Mouse (Mus musculus): ENCODE data around the gene Adcy10.

GRCm38 (mm10) chr1:165579332-165579731 is 94.3 kb downstream of the Adcy10 start:
- TF ChIP-seq CTCF (IDR thresholded peaks at IDR 0.05; ENCODE audit: insufficient read depth, low read depth, low read length), result no peak
- no peak for TF ChIP-seq POLR2A (IDR thresholded peaks at IDR 0.05; ENCODE audit: insufficient read depth, low read depth, low read length)
